Mouse (Mus musculus): ENCODE results near the gene Rasa3.

Gene Rasa3

GRCm38 (mm10) chr8:13620226-13620920 is 57.0 kb downstream of the Rasa3 start:
- no peak for DNase-seq (ENCODE audit: low read depth, low spot score)

DNA sequence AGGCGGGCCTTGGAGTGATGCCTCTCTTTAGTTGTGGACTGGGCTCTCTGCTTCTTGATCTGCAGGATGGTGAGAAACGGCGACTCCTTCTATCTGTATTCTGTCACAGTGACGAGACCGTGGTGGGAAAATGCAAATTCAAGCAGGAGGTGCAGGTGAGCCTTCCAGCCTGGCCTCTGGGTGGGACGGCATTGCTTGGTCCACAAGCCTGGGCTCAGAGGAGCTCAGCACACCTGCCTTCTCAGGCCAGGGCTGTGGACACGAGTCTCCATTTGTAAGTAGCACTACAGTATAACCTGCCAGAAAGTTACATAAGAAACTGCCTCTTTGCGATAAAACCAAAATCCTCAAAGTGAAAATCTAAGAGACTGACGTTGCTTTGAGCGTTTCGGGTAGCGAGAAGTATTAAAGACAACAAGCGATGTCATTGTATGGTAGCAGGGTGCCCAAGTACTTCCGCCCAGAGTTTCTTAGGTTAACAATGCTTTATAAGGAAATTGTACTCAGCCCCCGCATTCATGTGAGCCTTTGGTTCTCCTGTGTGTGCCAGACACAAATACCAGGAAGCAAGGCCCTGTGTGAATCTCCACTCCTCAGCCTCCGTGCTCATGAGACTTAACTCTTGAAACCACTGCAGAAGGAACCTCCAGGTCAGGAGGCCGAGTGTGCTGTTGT is 60.4 kb downstream of the Rasa3 start:
- no peak for DNase-seq (ENCODE audit: low read depth, low spot score)

DNA sequence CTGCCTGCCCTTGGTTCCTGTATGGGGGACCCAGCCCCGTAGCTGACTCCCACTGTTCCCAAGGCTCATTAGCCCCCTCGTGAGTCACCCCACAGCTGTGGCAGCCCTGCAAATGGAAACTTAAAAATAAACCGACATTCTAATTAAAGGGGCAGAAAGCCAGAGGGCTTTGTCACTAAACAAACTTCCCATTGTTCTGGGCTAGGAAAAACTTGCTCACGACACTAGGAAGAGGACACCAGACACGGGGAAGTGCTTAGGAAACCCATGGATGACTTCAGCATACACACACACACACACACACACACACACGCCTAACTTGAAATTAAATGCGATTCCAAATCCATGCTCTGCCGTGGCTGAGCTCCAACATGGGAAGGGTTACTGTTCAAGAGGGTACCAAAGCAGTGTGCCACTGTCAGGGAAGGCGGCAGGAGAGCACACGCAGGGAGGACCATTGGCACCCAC is 62.4 kb downstream of the Rasa3 start:
- no peak for DNase-seq (ENCODE audit: low read depth, low spot score)

GRCm38 (mm10) chr8:13614136-13614535 is 63.3 kb downstream of the Rasa3 start:
- DNase-seq (ENCODE audit: low read depth, low spot score) = no peak

GRCm38 (mm10) chr8:13611702-13612101 is 65.7 kb downstream of the Rasa3 start:
- DNase-seq (ENCODE audit: low read depth, low spot score) = no peak

DNA sequence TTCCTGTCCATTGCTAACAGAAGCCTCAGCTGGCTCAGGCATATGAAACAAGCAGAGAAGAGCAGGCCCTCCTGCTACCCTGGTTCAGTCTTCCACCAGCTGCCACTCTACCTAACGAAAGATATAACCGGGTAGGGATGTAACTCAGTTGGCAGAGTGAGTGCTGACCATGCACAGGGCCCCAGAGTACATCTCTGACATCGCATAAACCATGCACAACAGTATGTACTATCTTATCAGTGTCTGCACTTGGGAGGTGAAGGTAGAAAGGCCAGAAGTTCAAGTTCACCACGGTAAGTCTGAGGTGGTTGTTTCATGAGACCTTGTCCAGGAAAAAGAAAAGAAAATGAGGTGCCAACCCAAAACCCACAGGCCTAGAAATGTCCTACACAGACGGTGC is 67.4 kb downstream of the Rasa3 start:
- DNase-seq (ENCODE audit: low read depth, low spot score) = no peak

DNA sequence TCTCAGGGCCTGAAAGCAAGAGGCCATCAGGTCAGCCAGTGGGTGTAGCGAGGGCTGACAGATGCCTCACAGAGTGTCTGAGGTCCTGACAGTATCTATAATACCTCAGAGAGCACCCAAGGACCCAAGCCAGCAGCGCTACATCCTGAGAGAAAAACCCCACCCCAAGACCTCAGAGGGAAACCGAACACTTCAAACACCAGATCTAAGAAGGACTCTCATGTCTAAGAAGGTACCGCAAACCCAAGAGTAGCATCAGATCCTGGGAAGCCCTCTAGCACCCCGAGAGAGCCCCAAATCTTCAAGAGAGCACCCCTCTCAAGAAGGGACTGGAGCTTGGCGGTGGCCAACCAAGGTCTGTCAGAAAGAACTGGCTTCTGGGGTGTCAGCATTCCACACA is 68.5 kb downstream of the Rasa3 start:
- DNase-seq (ENCODE audit: low read depth, low spot score) = no peak

- no peak for DNase-seq (ENCODE audit: low read depth, low spot score)
Measured at GRCm38 (mm10) chr8:13605920-13606480, 71.4 kb downstream of the Rasa3 start.

- DNase-seq (ENCODE audit: low read depth, low spot score) = no peak
Measured at GRCm38 (mm10) chr8:13602621-13603020, 74.8 kb downstream of the Rasa3 start.

- no peak for DNase-seq (ENCODE audit: low read depth, low spot score)
Measured at GRCm38 (mm10) chr8:13601166-13601565, 76.2 kb downstream of the Rasa3 start.

DNA sequence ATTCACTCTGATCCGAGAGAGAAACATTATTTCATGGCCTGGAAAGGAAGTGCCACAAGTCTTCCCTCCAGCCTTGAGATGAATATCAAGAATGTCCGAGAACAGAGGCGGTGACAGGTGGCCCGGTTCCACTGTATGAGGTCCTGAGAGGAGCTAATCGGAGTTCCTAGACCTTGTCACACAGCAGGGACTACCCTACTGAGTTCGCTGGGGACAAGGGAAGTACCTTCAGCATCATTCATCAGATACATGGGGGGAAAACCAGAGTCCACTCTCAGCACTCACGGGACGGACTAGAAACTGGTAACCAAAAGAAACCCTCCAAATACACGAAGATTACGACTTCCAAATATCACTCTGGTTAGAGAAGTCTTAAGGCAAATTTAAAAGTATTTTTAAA is 76.7 kb downstream of the Rasa3 start:
- no peak for DNase-seq (ENCODE audit: low read depth, low spot score)

DNA sequence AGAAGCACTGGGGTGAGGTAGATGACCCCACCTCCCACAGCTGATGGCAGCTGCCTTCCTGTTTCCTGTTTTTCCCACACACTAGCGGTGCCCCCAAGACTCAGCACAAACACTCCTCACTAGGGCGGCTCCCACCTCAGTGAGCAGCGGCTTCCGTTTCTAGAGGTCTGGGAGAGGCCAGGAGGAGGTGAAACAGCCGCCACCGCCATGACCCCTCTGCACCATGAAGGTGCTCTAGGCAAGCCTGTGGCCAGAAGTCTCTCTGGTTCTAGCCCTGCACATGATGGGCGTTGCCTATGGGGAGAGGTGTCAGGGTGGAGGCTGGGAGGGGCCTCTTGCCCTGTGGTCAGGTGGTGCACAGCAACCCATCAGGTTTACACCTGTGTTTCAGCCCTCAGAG is 77.2 kb downstream of the Rasa3 start:
- DNase-seq (ENCODE audit: low read depth, low spot score) = no peak

GRCm38 (mm10) chr8:13597777-13598176 is 79.6 kb downstream of the Rasa3 start:
- no peak for DNase-seq (ENCODE audit: low read depth, low spot score)

DNA sequence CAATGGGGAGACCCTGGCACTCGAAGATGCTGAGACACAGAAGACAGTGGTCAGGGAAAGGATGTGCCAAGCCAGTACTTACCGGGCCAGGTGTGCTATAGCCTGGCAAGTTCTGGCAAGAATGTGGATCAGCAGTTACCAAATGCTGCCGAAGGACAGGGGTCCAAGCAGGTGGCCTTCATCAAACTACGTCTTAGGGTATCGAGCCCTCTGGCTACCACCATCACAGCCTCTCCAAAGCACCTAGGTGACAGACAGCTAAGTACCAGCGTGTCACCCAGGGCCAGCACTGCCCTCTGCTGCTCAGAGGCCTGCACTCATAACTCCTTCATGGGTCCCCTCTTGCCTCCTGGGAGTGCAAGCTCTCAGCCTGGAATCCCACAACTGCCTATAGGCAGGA is 81.5 kb downstream of the Rasa3 start:
- no peak for DNase-seq (ENCODE audit: low read depth, low spot score)

GRCm38 (mm10) chr8:13594884-13595323 is 82.5 kb downstream of the Rasa3 start:
- no peak for DNase-seq (ENCODE audit: low read depth, low spot score)

DNA sequence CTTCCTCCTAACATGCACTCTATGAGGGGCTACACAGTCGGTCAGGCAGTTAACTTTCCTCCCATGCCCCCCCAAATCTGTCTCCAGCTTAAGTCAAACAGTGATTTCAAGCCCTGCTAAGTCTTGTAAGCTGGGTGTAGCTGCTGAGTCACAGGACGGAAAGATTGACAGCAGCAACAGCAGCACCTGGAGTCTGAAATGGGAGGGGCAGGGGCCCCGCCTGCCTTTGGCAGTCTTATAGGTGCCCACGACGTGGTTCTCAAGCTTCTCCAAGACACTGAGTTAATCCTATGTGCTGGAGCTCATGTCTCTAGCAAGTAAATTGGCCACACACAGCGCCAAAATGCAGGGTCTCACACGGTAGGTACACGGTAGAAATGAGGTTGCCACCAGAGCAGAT is 84.1 kb downstream of the Rasa3 start:
- DNase-seq (ENCODE audit: low read depth, low spot score) = no peak

GRCm38 (mm10) chr8:13591246-13591645 is 86.2 kb downstream of the Rasa3 start:
- DNase-seq (ENCODE audit: low read depth, low spot score) = no peak

- no peak for DNase-seq (ENCODE audit: low read depth, low spot score)
Measured at GRCm38 (mm10) chr8:13589071-13589470, 88.3 kb downstream of the Rasa3 start.

GRCm38 (mm10) chr8:13584652-13585051 is 92.8 kb downstream of the Rasa3 start:
- no peak for DNase-seq (ENCODE audit: low read depth, low spot score)

- no peak for DNase-seq (ENCODE audit: low read depth, low spot score)
Measured at GRCm38 (mm10) chr8:13577869-13578268, 99.5 kb downstream of the Rasa3 start.

DNA sequence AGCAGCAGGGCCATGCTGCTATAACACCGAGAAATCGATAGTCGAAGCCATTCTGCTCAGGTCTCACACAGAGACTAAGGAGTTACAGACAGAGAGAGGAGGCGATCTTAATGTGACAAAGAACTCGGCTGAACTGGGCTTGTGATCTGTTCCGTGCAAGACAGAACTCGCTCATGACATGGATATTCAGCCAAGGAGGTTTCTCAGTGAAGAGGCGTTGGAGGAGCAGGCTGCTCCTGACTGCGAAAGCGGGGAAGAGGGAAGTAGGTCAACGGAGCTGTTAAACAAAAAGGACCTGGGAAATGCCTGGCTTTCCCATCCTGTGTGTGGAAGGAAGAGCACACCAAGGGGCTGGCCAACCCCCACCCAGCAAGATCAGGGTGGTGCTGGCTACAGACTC is 105.4 kb downstream of the Rasa3 start:
- DNase-seq (ENCODE audit: low read depth, low spot score) = no peak

DNA sequence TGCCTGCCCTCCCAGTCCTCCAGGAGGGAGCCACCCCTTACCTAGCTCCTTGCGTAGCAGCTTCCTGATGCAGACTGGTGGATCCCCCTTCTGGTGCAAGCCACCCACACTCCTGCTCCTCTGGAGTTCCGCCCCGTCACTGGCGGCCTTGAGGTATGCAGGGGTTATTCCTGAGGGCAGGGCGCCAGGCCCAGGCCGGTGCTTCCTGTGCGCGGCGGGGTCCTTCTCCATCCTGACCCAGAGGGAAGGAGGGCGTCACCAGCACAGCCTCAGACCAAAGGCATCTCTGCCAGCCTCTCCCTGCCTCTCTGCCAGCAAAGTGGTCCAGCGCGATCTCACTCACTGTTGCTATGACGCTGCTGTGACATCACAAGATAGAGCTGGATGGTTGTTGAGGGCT is 115.3 kb downstream of the Rasa3 start, which contains the start of gene 1700029H14Rik:
TSS of gene 1700029H14Rik (minus strand) at position 344 of the 400 bp plus-strand sequence.
- no peak for DNase-seq (ENCODE audit: low read depth, low spot score)

DNA sequence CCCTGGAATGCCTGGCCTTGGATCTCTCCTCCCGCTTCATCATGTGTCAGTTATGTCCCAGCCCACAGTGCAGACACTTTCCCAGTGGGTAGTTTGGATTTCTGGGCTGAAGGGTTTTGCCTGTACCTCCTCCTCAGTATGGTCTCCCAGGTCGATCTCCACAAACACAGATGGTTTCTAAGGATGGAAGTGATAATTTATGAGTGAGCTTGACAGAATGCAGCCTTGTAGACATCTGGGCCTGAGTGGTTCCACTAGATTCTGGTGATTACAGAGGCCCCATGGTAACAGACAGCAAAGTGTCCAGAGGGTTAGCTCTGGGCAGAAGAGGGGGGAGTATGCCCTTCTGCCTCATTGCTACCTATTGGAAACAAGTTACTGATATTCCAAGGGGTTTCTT is 119.9 kb downstream of the Rasa3 start:
- no peak for DNase-seq (ENCODE audit: low read depth, low spot score)
